Mouse (Mus musculus) ovary, adult 18-20 months (tissue): ENCODE measurements at regions not wholly inside any gene's neighbourhood (a gene's known extent, or its start where the extent isn't known, plus 50 kb on each side); places are given as distances from the start of the nearest gene placed in this dataset.

ENCODE experiments used
- DNase-seq: peaks from one replicate; pipeline ENCODE4 v3.0.0; 2022; ENCODE audit warnings: low spot score, mixed read lengths

- DNase-seq: no peak
These were observed 115.0 kb downstream of the D3Ertd751e start for GRCm38 (mm10) chr3:41857446-41857845.

GRCm38 (mm10) chr3:41862674-41863073 lies 120.3 kb downstream of the D3Ertd751e start:
- no peak for DNase-seq

- no peak for DNase-seq
These were observed 166.5 kb downstream of the D3Ertd751e start for GRCm38 (mm10) chr3:41908952-41909351.

GRCm38 (mm10) chr3:41913190-41913589 lies 170.8 kb downstream of the D3Ertd751e start:
- DNase-seq: no peak

GRCm38 (mm10) chr3:41939843-41940242 lies 197.4 kb downstream of the D3Ertd751e start:
- no peak for DNase-seq

GRCm38 (mm10) chr3:41942964-41943363 lies 200.6 kb downstream of the D3Ertd751e start:
- DNase-seq: no peak

GRCm38 (mm10) chr3:41949404-41949803 lies 207.0 kb downstream of the D3Ertd751e start:
- DNase-seq: no peak

GRCm38 (mm10) chr3:41957385-41957784 lies 215.0 kb downstream of the D3Ertd751e start:
- no peak for DNase-seq

GRCm38 (mm10) chr3:41960209-41960608 lies 217.8 kb downstream of the D3Ertd751e start:
- no peak for DNase-seq

- no peak for DNase-seq
These were observed 220.5 kb downstream of the D3Ertd751e start for GRCm38 (mm10) chr3:41962923-41963322.

- no peak for DNase-seq
These were observed 264.4 kb downstream of the D3Ertd751e start for GRCm38 (mm10) chr3:42006672-42007265.

- no peak for DNase-seq
These were observed 280.8 kb downstream of the D3Ertd751e start for GRCm38 (mm10) chr3:42023187-42023586.

GRCm38 (mm10) chr3:42039632-42040031 lies 297.2 kb downstream of the D3Ertd751e start:
- no peak for DNase-seq

- no peak for DNase-seq
These were observed 297.9 kb downstream of the D3Ertd751e start for GRCm38 (mm10) chr3:42040270-42040812.

- no peak for DNase-seq
These were observed 298.5 kb downstream of the D3Ertd751e start for GRCm38 (mm10) chr3:42040959-42041358.

- DNase-seq: no peak
These were observed 315.0 kb downstream of the D3Ertd751e start for GRCm38 (mm10) chr3:42057286-42057868.

GRCm38 (mm10) chr3:42065093-42065935 lies 322.9 kb downstream of the D3Ertd751e start:
- no peak for DNase-seq

GRCm38 (mm10) chr3:42065962-42066361 lies 323.6 kb downstream of the D3Ertd751e start:
- no peak for DNase-seq

GRCm38 (mm10) chr3:42067036-42067435 lies 324.6 kb downstream of the D3Ertd751e start:
- DNase-seq: no peak

GRCm38 (mm10) chr3:42074532-42075287 lies 332.3 kb downstream of the D3Ertd751e start:
- no peak for DNase-seq

- peak; percentile 3 for DNase-seq
These were observed 368.8 kb downstream of the D3Ertd751e start for GRCm38 (mm10) chr3:42110976-42111847.
